Mouse (Mus musculus) CH12F3 (cell line): ENCODE results near the gene Sntg2.

Source experiments
- in situ Hi-C: fragments of 300-500 bp; cut with MboI; formaldehyde crosslinking; loops from 2 replicates; pipeline ENCODE4 v1.14.3; 2020; ENCODE audit warnings: low sequenced_read_pairs

The Sntg2 gene

GRCm38 (mm10) chr12:30128561-30129410, 244.4 kb downstream of the Sntg2 start:
- in situ Hi-C loops: no loop called here
